Mouse (Mus musculus) ES-CJ7 (cell line): ENCODE data around the gene Camk2n1.
"Not testable (repeated sequence)": the region's sequence is repeated elsewhere in the genome, so short reads cannot be mapped to it uniquely, and the experiment has no call there.

ENCODE experiments used
- DNase-seq: peaks from one replicate; pipeline ENCODE4 v3.0.0; 2011; ENCODE audit warnings: low read depth, low spot score

Gene Camk2n1

DNA sequence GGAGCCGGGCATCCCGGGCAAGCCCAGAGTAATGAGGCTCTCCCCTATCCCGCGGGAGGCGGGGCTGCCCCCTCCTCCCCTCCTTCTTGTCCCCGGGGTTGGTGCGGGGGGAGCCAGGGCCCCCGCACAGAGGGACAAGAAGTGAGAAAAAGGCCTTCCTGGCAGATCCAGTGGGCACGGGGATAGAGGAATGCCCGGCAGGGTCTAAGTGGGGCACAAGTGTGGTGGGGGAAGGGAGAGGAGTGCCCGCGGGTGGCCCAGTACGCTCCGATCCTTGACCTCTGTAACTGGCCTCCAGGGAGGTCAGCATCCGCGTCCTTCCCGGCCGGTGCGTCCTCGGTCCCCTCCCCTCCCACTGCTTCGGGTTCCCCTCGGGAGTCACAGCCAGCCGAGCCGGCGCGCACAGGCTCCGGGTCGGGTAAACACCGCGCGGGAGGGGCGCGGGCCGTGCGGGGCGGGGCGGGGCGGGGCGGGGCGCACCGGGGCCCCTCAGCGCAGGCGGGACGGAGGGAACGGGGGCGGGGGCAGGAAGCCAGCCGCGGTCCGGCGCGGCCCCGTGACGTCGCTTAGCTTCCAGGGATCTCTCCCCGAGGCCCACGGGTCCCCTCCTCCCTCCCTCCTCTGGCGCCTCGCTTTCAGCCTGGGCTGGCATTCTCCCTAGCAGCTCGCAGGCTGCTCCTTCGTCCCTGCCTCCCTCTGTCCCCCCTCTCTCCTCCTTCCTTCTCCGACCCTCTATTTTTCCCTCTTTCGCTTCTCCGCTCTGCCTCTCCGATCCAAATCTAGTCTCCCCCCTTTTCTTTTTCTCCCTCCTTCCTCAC, at the start of gene Camk2n1:
TSS of gene Camk2n1 (plus strand) at position 562 of the 818 bp plus-strand sequence.
- DNase-seq: peak; percentile 68

DNA sequence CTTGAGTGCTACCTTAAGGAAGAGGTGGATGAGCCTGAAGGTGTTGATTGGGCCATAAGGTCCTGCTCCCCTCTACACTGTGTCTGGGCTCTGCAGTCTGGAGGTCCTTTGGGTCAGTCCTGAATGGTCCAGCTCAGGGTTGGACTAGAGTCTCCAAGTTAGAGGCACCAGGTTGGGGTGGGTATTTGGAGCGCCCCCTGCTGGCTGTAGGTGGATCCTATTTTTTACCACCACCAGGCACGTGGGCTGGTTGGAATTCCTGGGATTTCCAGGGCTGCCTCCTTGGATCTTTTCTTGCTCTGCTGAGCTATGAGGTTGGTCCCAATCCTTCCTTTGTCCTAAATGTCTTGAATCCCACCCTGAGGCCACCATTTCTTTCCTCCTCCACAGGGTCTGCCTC, 49.3 kb upstream of the Camk2n1 start:
- DNase-seq: peak; percentile 62

DNA sequence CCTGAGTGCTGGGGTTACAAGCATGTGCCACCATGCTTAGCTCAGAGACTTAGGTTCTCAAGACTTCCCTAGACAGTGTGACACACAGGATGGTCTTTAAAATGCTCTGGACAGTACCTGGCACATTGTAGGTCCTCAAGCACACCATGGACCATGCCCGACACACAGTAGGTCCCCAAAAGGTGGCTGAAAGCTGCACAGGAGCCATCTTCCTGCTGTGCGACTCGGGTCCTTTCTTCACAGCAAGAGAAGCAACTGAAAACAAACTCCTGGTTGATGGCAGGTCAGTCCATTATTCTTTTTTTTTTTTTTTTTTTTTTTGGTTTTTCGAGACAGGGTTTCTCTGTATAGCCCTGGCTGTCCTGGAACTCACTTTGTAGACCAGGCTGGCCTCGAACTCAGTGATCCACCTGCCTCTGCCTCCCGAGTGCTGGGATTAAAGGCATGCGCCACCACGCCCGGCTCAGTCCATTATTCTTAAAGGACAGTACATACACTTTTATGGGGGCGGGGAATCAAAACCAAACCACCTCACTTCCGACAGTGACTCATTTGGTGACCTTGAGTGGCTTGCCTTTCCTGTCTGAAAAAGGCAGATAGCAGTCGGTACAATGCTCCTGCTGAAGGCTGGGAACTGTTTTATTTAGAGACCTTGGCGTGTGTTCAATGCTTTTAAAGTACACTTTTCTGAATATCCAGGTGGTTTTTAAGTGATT, 46.5 kb upstream of the Camk2n1 start:
- peak; percentile 54 for DNase-seq

DNA sequence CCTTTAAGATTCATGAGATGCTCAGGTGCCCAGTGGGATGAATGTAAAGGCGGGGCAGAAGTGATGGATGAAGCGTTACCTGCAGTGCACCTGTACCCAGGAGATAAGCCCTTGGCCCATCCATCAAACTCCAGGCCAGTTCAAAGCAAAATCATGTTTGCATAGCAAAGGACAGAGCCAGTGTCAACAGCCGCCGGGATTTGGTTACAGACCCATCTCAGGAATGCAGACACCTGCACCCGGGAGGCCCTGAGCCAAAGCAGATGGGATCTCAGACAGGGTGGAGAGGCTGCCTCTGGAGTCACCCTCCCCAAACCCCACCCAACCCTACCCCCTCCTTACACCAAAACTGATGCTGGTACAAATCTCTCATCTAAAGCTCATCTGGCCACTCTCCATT, 43.1 kb upstream of the Camk2n1 start:
- peak; percentile 90 for DNase-seq

DNA sequence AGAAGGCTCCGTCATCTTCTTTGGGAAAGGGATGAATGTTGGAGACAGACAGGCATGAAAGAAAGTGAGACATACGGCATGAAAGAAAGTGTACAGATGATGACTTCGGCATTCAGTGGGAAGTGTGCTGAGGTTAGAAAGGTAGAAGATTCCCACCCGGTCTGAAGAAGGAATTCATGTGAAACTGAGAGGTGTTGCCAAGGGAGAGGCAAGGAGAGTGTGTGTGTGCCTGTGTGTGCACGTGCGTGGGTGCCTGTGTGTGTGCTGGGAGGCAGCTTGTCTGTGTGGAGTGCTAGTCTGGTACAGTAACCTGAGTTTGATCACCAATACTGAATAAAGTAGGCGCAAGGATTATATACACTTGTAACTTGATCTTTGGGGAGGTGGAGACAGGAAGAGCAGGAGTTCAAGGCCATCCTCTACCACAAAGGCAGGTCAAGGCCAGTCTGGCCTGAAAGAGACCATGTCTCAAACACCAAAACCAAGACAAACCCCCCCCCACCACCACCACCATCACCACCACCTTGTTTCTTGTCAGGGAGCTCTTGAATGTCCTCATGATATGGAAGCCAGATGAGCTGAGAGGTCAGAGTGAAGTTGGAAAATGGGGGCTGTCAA, 42.5 kb upstream of the Camk2n1 start:
- peak; percentile 51 for DNase-seq

DNA sequence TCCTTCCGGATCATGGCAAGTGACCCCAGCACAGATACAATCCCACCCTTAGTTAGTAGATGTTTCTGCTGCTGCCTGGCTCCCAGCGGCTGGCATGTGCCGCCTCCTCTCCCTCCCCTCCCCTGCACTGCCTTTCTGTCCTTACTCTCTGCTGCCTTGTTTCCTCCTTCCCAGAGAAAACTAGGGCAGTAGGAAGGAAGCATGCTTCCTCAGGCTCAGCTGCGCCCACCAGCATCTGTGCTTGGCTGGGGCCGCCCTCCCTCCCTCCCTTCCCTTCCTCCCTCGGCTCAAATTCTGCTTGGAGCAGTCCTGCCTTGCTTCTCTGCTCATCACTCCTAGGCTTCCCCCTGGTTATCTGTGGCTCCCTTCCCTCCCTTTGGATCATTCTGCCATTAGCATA, 39.4 kb upstream of the Camk2n1 start:
- no peak for DNase-seq

DNA sequence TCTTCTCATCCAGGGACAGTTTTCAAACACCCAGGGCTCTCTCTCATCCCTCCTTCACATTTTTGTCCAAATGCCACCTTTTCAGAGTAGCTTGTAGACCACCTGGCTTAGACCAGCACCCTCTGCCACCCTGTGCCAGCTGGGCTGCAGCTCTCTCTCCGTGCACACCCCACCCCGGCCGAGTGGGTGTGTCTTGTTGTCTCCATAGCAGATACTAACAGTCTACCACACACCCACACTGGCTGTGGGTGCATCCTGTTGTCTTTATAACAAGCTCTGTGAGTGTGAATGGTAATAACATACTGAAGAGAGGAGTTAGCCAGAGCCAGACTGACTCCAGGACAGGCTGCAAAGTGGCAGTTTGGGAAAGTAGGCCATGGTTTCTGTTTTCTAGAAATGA, 38.1 kb upstream of the Camk2n1 start:
- DNase-seq: no peak

DNA sequence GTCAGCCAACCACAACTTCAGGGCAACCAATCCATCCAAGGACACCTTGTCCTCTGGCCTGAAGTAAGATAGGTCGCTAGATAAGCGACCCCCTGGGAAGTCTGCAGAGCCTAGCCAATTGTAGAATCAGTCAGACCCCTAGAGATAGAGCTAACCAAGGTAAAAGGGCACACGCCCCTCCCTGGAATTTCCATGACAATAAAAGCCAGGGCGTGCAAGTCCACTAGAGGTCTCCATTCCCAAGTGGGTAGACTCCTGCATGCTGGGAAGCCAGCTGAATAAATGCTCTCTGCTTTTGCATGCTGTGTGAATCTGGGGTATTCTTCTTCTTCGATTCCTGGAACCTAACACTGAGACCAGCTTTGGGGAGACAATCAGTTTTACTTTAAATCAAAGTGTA, 37.7 kb upstream of the Camk2n1 start:
- peak; percentile 89 for DNase-seq

DNA sequence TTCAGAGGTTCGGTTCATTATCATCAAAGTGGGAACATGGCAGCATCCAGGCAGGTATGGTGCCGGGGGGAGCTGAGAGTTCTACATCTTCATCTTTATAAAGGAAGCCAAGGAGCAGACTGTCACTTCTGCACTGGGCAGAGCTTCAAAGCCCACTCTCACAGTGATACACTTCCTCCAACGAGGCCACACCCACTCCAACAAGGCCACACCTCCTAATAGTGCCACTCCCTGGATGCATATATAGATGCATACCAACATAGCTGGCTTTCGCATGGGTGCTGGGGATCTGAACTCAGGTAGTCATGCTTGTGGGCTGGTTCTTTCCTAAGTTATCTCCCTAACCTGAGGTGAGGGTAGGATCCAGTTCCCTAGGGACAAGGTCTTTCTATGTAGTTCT, 36.2 kb upstream of the Camk2n1 start:
- no peak for DNase-seq

DNA sequence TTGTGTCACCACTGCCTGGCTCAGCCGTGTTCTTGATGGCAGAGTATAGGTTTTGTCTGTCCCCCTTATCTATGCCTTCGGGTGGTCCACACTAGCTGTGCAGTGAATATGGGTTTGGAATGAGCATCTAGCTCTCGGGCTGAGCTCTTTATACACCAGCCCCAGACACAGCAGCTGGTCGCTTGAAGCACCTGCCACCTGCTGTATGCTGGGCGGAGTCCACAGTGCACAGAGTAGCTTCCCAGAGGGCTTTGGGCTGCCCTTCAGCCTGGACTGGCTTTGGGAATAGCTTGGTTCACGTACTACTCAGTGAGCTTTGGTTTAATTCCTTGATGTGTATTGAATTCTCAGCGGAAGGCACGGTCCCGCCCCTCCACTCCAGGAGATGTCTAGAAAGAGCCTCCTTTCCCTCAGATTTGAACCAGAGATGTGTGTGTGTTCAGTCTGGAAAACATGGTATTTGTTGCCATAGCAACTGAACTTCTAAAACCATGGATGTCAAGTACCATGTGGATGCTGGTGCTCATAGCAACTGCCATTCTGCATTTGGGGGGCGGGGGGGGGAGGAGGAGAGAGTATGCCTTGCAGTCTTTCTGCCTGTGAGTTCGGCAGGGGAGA, 35.7 kb upstream of the Camk2n1 start:
- no peak for DNase-seq

DNA sequence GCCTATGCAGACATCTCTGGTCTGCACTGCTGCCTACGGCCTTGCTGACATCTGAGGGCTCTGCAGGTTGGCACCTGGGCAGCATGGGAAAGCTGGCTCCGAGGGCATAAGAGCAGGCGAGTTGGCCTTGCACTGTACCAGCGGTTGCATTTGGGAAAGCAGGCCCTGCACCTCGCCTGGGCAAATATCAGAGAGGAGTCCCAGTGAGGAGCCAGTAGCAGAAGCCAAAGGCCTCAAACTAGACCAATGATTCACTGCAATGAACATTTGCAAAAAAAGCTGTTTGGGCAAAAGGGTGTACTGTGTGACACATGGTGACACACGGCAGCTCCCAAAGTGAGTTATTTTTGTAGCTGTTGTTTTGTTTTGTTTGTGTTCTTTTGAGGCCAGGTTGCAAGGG, 29.1 kb upstream of the Camk2n1 start:
- DNase-seq: no peak

DNA sequence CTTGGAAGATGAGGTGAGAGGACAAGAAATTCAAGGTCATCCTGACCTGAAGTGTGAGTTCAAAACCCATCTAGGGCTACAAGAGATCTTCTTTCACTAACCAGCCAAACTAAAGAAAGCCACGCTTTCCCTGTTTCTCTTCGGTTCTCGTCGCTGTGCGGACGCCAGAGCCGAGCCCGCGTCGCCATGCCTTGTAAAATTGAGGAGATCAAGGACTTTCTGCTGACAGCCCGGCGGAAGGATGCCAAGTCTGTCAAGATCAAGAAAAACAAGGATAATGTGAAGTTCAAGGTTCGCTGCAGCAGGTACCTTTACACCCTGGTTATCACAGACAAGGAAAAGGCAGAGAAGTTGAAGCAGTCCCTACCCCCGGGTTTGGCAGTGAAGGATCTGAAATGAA, 28.5 kb upstream of the Camk2n1 start:
- DNase-seq: not testable (repeated sequence)

DNA sequence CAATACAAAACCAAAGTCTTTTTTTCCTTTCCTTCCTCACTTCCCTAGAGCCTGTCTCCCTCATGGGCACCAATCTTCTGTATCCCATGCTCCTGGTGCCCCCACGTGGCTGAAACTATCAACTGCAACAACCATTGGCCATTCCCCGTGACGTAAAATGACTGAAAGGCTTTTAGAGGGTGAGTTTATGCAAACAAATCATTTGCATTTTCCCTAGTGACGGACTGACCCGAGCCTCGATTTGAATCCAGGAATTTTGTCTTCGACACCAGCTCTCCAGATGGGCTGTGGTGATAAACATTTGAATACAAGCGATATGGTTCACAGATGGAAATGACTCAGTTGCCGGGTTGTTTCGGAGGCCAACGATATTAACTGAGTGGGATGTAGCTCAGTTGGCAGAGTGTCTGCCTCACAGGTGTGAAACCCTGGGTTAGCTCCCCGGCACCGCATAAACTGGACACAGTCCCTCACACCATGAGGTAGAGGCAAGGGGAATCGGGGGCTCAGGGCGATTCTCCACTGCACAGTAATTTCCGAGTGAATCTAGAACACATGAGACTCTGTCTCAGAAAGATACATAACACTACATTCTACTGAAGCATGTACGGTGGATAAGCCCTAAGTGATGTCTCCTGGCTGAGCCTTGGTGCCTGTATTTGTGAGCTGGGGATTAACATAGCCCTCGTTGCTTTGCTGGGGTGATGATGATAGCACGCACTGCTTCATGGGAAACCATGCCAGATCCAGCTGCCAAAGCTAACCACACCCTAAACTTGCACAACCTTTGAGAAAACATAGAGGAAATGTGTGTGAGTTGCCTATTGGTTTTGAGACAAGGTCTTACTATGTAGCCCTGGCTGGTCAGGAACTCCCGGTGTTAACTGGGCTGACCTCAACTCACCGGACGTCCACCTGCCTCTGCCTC, 27.1 kb upstream of the Camk2n1 start:
- DNase-seq: peak; percentile 86

DNA sequence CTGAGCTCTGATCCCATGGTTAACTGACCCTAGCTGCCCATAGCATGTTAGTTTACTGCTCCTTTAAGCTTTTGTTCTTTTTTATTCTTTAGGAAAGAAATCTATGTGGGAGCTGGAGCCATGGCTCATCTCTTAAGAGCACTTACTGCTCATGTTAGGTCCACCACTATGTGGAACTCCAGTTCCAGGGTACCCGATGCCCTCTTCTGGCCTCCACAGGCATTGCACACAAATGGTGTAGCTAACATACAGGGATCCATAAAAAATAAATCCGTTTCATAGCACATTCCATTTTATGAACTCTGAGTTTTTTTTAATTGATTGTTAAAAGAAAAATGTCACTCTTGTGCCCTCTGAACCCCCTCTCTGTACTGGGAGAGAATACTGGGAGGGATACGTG, 24.3 kb upstream of the Camk2n1 start:
- peak; percentile 68 for DNase-seq

DNA sequence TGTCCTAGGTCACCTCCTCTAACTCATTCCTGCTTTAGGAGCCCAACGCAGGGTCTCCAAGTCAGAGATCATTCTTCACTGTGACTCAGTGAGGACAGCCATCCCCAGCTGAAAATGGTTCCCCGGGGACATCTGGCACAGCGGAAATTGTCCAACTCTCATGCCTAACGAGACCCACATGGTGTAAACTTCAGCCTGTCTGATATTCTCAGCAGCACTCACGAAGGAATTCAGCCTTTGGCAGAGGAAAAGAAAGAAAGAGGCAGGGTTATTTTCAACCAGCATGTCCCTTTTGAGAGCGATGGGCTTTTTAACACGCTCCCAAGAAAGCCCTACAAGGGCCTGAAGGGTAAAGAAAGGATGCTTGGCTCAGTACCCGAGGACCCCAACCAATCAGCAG, 22.8 kb upstream of the Camk2n1 start:
- no peak for DNase-seq

DNA sequence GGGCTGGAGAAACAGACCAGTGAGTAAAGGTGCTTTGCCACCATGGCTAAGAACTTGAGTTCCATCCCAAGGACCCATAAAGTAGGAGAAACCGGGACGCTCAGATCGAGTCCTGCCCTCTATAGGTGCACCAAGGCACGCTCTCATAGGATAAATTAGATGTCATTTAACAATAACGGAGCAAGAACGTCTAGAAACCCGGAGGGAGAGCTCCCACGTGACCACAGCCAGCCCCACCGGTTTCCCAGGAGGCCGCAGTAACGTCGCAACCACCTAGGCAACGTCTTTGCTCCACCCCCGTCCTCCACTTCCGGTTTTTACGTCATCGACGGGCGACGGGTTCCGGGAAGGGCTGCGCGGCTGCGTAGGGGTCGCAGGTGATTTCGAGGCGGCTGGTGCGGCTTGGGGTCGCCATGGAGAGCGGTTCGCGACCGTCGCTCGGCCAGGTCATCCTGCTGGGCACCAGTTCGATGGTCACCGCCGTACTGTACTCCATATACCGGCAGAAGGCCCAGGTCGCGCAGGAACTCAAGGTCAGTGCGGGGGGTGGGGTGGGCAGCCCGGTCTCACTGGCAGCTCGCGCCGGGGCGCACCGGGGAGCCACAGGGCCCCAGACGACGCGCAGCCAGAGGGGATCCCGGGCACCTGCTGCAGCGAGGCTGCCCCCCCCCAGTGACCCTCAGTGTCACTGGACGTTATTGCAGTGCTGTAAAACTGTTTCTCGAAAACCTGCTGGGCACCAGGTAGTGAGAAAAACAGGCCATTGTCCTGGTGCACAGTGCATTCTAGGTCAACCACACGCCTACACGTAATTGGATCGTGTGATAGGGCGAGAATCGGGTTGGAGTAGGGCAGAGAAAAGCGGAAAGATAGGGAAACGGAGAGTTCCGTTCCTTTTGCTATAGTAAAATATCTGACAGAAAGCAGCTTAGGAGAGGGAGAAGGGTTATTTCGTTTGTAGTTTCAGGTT, 19.5 kb upstream of the Camk2n1 start, which contains the start of gene Mul1:
TSS of gene Mul1 (plus strand) at position 325 of the 970 bp plus-strand sequence.
- DNase-seq: peak; percentile 97

DNA sequence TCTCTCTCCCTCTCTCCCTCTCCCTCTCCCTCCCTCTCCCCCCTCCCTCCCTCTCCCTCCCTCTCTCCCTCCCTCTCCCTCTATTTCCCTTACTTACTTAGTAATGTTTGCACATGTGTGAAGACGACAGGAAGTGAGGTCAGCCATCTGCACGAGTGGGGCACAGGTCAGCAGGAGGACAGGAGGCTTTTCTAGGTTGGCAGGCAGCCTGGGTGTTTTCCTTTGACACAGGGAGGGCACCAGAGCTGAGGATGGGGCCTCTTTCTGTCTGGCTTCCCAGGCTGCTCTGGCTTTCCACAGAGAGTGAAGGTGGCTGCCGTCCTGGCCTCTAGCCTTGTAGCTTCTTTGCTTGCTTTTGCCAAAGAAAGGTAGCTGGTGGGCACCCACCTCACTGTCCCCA, 14.1 kb upstream of the Camk2n1 start:
- no peak for DNase-seq

DNA sequence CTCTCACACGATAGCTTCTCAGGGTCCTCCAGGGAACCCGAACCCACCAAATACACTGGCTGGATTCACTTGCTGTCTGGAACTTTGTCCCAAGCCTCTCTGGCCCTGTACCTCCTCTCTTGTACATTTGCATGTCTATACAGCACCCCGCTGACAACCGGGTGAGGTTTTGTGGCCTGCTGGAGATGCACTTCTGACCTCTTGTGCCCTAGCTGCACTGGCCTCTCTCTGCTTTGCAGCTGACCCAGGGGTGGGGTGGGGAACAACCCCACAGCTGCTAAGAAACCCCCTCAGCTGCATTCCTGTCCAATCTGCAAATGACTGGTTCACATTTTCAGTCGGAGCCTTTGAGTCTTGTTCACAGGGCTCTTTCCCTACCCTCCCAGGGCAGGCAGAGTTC, 9.2 kb upstream of the Camk2n1 start:
- peak; percentile 97 for DNase-seq

DNA sequence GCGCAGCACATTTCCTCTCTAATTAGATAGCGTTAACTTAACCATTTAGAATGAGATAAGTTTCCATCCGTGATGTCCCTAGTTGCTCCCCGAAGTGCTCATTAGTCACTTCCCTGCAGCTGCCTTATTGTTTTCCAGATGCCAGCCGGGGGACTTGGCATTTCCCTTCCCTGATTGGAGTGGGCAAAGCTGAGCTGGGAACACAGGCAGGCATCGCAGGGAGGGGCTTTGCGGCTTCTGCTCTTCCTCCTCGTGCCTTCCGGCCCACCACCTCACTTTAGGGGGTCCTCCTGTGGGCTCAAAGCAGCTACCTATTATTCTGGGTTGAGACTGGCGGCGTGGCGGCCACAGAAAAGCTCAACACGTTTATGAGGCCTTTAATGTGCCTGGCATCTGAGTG, 7.1 kb upstream of the Camk2n1 start:
- DNase-seq: no peak

DNA sequence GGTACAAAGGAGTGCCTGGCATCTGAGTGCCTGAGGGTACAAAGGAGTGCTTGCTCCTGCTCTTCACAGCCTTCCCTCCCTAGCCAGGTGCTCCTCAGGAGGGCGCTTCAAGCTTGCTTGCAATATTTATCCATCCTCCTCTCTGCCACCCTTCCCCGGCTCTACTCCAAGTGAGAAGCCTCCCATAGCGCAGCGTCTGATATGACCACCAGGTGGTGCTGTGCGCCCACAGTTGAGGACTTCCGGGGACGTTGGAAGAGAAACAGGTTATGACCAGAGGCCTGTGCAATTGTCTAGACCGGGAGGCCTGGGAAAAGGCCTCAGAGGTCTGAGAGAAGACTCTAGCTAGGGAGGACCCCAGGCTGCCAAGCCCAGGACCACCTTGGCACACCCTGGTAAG, 6.7 kb upstream of the Camk2n1 start:
- peak; percentile 94 for DNase-seq
